Mouse (Mus musculus): ENCODE measurements around the gene Trim65.

Gene Trim65

GRCm38 (mm10) chr11:116087194-116088130, 43.5 kb downstream of the Trim65 start:
- peak; percentile 94 for DNase-seq

GRCm38 (mm10) chr11:116086258-116087193, 44.4 kb downstream of the Trim65 start, which contains the start of gene Wbp2:
TSS of gene Wbp2 (minus strand) at chr11:116086995.
- peak; percentile 97 for DNase-seq

- no peak for DNase-seq
Measured at GRCm38 (mm10) chr11:116084166-116084565, 46.8 kb downstream of the Trim65 start.

- no peak for DNase-seq
Measured at GRCm38 (mm10) chr11:116083096-116083672, 47.7 kb downstream of the Trim65 start.

GRCm38 (mm10) chr11:116081081-116081480, 49.8 kb downstream of the Trim65 start:
- peak; percentile 63 for DNase-seq

- DNase-seq = no peak
Measured at GRCm38 (mm10) chr11:116079511-116079910, 51.4 kb downstream of the Trim65 start.

- DNase-seq = no peak
Measured at GRCm38 (mm10) chr11:116078676-116079320, 52.1 kb downstream of the Trim65 start.

- DNase-seq = peak; percentile 33
Measured at GRCm38 (mm10) chr11:116078221-116078620, 52.7 kb downstream of the Trim65 start.

GRCm38 (mm10) chr11:116077446-116078204, 53.3 kb downstream of the Trim65 start, which contains the start of gene Unc13d:
TSS of gene Unc13d (minus strand) at chr11:116077961.
- DNase-seq = no peak

GRCm38 (mm10) chr11:116076836-116077235, 54.1 kb downstream of the Trim65 start:
- no peak for DNase-seq

- no peak for DNase-seq
Measured at GRCm38 (mm10) chr11:116076266-116076540, 54.7 kb downstream of the Trim65 start.

- DNase-seq = no peak
Measured at GRCm38 (mm10) chr11:116075539-116076265, 55.2 kb downstream of the Trim65 start.

GRCm38 (mm10) chr11:116074436-116074991, 56.4 kb downstream of the Trim65 start:
- no peak for DNase-seq

- no peak for DNase-seq
Measured at GRCm38 (mm10) chr11:116072608-116073007, 58.3 kb downstream of the Trim65 start.
